Mouse (Mus musculus): Measurements from ENCODE around the gene N6amt1. TPM values are rescaled to one million over a fixed set of nuclear protein-coding genes. Genes with fewer than 3 reads are reported as not detected.

The N6amt1 gene
- polyA plus RNA-seq, 1 experiment: 2.5 TPM

DNA sequence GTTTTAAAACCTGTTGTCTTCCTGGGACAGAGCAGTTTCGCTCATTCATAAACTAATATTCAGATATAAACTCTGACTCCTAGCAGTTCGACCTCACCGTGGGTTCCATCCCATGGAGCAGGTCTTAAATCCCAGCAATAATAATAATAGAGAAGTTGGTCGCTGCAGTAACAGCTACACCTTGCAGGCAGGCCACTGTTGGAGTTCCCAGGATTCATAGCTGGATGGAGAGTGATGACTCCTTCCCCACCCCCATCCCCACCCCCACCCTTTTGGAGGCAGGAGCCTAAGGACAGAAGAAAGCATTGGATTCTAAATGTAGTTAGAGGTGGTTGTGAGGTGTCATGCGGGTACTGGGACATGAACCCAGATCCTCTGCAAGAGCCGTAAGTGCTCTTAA is 12.5 kb downstream of the N6amt1 start:
- H3K4me1 ChIP-seq: no peaks in the 10 kb centered on the region
- peaks cover 64% of the 10 kb centered on the region for H3K36me3 ChIP-seq (replicated peaks; ENCODE audit: low read length)
- H3K27me3 ChIP-seq (replicated peaks): no peaks in the 10 kb centered on the region
- no peaks in the 10 kb centered on the region for H3K9me3 ChIP-seq
- H3K4me3 ChIP-seq (replicated peaks): no peak overlapping the region
- TF ChIP-seq FLI1 (IDR thresholded peaks at IDR 0.05; ENCODE audit: low read length): no peak
- no peak for TF ChIP-seq GATA1 (IDR thresholded peaks at IDR 0.05; ENCODE audit: borderline replicate concordance, low read length)

DNA sequence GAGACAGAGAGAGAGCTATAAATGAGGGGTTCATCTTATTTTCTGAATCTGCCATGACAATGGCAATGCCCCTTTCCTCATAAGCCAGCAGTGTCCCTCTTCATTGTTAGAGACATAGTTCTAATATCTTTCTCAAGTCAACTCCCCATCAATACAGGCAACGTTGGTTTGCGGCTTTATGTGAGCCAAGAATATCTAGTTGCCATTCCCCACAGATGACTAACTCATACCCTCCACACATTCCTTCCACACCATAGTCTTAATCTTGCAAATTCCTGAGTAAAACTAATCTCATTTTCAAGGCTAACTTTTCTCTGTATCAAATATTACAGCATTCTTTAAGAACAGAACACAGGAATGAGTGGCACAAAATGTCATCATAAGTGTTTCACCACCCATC is 29.0 kb downstream of the N6amt1 start:
- no peaks in the 10 kb centered on the region for H3K9me3 ChIP-seq
- H3K36me3 ChIP-seq (replicated peaks; ENCODE audit: low read length): peaks cover 87% of the 10 kb centered on the region
- peaks cover 15% of the 10 kb centered on the region for H3K4me1 ChIP-seq
- TF ChIP-seq GATA1 (IDR thresholded peaks at IDR 0.05; ENCODE audit: borderline replicate concordance, low read length) (no peak), FLI1 (IDR thresholded peaks at IDR 0.05; ENCODE audit: low read length) (no peak)
- H3K4me3 ChIP-seq (replicated peaks): no peak overlapping the region
- H3K27me3 ChIP-seq (replicated peaks): no peaks in the 10 kb centered on the region

DNA sequence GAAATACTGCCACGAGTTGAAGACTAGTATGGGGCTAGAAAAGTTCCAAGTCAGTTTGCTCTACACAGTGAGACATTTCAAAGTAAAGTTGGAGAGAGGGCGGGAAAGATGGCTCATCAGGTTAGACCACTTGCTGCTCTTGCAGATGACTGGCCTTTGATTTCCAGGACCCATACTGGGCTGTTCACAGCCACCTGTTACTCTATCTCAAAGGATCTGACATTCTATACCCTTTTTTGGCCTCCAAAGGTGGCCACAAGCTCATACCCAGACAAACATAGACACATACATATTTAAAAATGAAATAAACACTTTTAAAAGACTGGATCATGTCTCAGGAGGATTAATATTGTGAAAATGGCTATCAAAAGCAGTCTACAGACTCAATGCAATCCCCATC is 30.4 kb downstream of the N6amt1 start:
- Histone ChIP-seq H3K4me3 (replicated peaks) (no peak overlapping the region), H3K36me3 (replicated peaks; ENCODE audit: low read length) (peaks cover 87% of the 10 kb centered on the region), H3K4me1 (peaks cover 21% of the 10 kb centered on the region)

DNA sequence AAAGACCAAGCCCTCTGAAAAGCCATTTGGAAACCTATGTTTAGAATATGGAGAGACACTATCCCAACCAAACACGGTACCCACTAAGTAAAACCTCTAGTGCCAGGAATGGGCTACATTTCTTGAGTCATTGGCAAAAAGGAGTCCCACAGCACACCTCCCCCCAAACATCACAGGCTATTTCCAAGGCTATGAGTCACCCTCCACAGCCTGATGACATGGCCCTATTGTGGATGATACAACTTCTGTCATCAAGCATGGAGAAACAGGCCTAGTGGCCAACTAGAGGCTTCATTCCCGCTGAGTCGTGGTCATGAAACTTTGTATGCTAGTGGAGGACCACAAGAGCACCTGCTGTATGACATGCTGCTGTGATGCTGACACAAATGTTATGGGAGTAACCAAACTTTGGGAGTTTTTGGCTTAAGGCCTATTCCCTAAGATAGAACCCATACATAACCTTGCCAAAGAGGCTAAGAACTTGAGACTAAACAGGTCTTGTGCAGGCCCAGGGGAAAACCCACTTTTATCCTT is 33.5 kb downstream of the N6amt1 start:
- TF ChIP-seq GATA1 (IDR thresholded peaks at IDR 0.05; ENCODE audit: borderline replicate concordance, low read length): no peak
- TF ChIP-seq FLI1 (IDR thresholded peaks at IDR 0.05; ENCODE audit: low read length): no peak
- peaks cover 69% of the 10 kb centered on the region for H3K36me3 ChIP-seq (replicated peaks; ENCODE audit: low read length)
- H3K4me1 ChIP-seq: peaks cover 22% of the 10 kb centered on the region
- no peaks in the 10 kb centered on the region for H3K9me3 ChIP-seq
- H3K4me3 ChIP-seq (replicated peaks): no peak overlapping the region
- no peaks in the 10 kb centered on the region for H3K27me3 ChIP-seq (replicated peaks)

More for the DNA sequence above, 30.4 kb downstream of the N6amt1 start:
- TF ChIP-seq GATA1 (IDR thresholded peaks at IDR 0.05; ENCODE audit: borderline replicate concordance, low read length): no peak
- no peak for TF ChIP-seq FLI1 (IDR thresholded peaks at IDR 0.05; ENCODE audit: low read length)
- no peaks in the 10 kb centered on the region for H3K27me3 ChIP-seq (replicated peaks)
- no peaks in the 10 kb centered on the region for H3K9me3 ChIP-seq

DNA sequence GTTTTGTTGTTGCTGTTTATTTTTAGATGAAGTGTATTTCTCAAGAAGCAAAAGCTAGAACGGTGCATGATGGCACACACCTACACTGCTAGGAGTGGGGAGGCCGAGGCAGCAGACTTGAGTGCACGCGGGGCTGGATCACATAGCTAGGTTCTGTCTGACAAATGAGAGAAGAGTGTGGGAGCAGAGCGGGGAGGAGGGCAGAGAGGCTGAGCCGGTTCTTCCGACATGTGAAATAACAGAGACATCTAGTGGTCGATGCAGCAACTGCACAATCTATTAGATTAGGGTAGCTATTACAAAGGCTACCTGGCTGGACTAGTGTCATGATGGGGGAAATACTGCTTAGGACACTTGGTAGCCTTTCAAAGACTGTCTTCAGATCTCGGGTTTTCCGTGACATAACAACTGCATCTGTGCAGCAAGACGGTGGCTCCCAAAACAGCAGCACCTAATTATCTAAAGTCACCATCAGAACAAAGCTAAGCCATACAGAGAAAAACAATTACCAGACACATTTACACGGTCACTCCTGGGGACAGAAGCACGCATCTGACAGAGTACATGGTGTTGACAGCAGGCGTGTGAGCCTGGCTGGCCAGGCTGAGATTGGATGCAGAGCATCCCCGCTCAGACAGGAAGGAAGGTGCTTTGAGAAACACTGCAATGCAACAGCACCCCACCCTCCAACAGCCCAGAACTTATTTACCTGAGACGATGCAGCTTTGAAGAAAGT is 40.0 kb downstream of the N6amt1 start:
- TF ChIP-seq GATA1 (IDR thresholded peaks at IDR 0.05; ENCODE audit: borderline replicate concordance, low read length): no peak
- TF ChIP-seq FLI1 (IDR thresholded peaks at IDR 0.05; ENCODE audit: low read length): no peak
- Histone ChIP-seq H3K4me3 (replicated peaks) (no peak overlapping the region), H3K27me3 (replicated peaks) (no peaks in the 10 kb centered on the region), H3K4me1 (0 out of 2 replicates have a peak, but pooled peaks cover 4% of the 10 kb centered on the region), H3K9me3 (no peaks in the 10 kb centered on the region), H3K36me3 (replicated peaks; ENCODE audit: low read length) (peaks cover 75% of the 10 kb centered on the region)

DNA sequence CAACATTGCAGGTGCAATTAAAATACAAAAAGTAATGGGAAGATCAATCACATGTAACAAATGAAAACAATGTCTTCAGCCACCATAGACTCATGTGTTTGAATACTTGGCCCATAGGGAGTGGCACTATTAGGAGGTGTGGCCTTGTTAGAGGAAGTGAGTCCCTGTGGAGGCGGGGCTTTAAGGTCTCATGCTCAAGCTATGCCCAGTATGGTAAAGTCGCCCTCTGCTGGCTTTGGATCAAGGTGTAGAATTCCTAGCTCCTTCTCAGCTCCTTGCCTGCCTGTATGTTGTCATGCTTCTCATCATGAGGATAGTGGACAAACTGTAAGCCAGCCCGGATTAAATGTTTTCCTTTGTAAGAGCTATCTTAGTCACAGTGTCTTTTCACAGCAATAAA is 51.0 kb downstream of the N6amt1 start:
- peaks cover 96% of the 10 kb centered on the region for H3K36me3 ChIP-seq (replicated peaks; ENCODE audit: low read length)
- TF ChIP-seq GATA1 (IDR thresholded peaks at IDR 0.05; ENCODE audit: borderline replicate concordance, low read length) (no peak), FLI1 (IDR thresholded peaks at IDR 0.05; ENCODE audit: low read length) (no peak)

More for the DNA sequence above, 51.0 kb downstream of the N6amt1 start:
- no peak overlapping the region for H3K4me3 ChIP-seq (replicated peaks)
- H3K9me3 ChIP-seq: no peaks in the 10 kb centered on the region
- peaks cover 7% of the 10 kb centered on the region; the same call in 1 of the 2 replicates for H3K4me1 ChIP-seq
- no peaks in the 10 kb centered on the region for H3K27me3 ChIP-seq (replicated peaks)

Other genes with a start within 250 kb of the N6amt1 start
- 0.47 TPM in 1 of 2 replicates, not detected in the other for gene Ltn1, start 78.4 kb downstream of the N6amt1 start, polyA plus RNA-seq (2012; ENCODE audit: insufficient read depth, low replicate concordance)
- gene Rwdd2b, start 86.4 kb downstream of the N6amt1 start, polyA plus RNA-seq (2012; ENCODE audit: insufficient read depth, low replicate concordance): 0.92 TPM in 1 of 2 replicates, not detected in the other
- 0.97 and 15.9 TPM in 2 replicates for gene Usp16, start 100.5 kb downstream of the N6amt1 start, polyA plus RNA-seq (2012; ENCODE audit: insufficient read depth, low replicate concordance)
- 18.6 and 44.0 TPM in 2 replicates for gene Cct8, start 141.7 kb downstream of the N6amt1 start, polyA plus RNA-seq (2012; ENCODE audit: insufficient read depth, low replicate concordance)
- gene Map3k7cl, start 199.1 kb downstream of the N6amt1 start, polyA plus RNA-seq (2012; ENCODE audit: insufficient read depth, low replicate concordance): not detected in 2 replicates

Data from megakaryocyte, embryonic 14.5 days (primary cell).